ENCODE assay signal across 15 mouse cellular contexts in genomic region chr8:106535448-106535847, GRCm38 (mm10). TPM values are rescaled to one million over a fixed set of nuclear protein-coding genes. Genes with fewer than 3 reads are reported as not detected.
DNase-seq lines count a peak whose midpoint lies in the region; TF ChIP-seq lines count a peak whose summit lies in the region.
"Had no signal": no experiment of that assay in that cellular context is flagged by ENCODE, and none has a peak within 500 bp of the region (broad histone marks: within the 10 kb centered on the region; RNA-seq: fewer than 3 reads in every experiment).

No protein-coding gene starts in this region.

- no peak overlapping the region for H3K9ac ChIP-seq in ES-E14 (ENCODE audit: insufficient read depth, low read depth, low read length, poor library complexity, severe bottlenecking)
- H3K9ac ChIP-seq: kidney, embryonic 15.5 days; liver, embryonic 13.5 days had no signal

- no peak overlapping the region for H3K4me3 ChIP-seq in left cerebral cortex, adult 2 months
- H3K4me3 ChIP-seq in C2C12 (ENCODE audit: insufficient read depth, poor library complexity, severe bottlenecking) (no peak overlapping the region), ES-E14 (ENCODE audit: insufficient read depth in 1 of 2, low read depth in 1 of 2, low read length in 2 of 2, poor library complexity in 1 of 2, severe bottlenecking in 1 of 2) (no peak overlapping the region)
- H3K4me3 ChIP-seq: kidney, embryonic 15.5 days; liver, embryonic 13.5 days had no signal

- no peaks in the 10 kb centered on the region for H3K9me3 ChIP-seq in ES-E14 (ENCODE audit: control insufficient read depth, insufficient read depth, low read depth, low read length)
- H3K9me3 ChIP-seq: liver, embryonic 13.5 days had no signal

- H3ac ChIP-seq in C2C12 (ENCODE audit: control insufficient read depth, insufficient read length, low read depth) = no peak overlapping the region

- peak; percentile 29 for TF ChIP-seq CTCF in left cerebral cortex, adult 2 months (IDR thresholded peaks at IDR 0.05)
- peak; percentile 17 for TF ChIP-seq CTCF in C2C12 (IDR thresholded peaks at IDR 0.05; ENCODE audit: control insufficient read depth, insufficient read depth, insufficient read length)

- H3K79me3 ChIP-seq in C2C12 (ENCODE audit: low read depth) = no peaks in the 10 kb centered on the region

- H3K79me2 ChIP-seq in C2C12 (ENCODE audit: control insufficient read depth, insufficient read depth) = no peaks in the 10 kb centered on the region

- in situ Hi-C loops in ES-E14 (cut with MboI; ENCODE audit: low sequenced_read_pairs in 2 of 2, unreplicated experiment in 2 of 2) = loop anchor here in 1 of 2 experiments (25.0 kb wide), 1 partner anchor 123 kb away; the partner anchor contains the start of gene Zfp90

- H3K36me3 ChIP-seq in C2C12 (ENCODE audit: control insufficient read depth, insufficient read depth) (no peaks in the 10 kb centered on the region), ES-E14 (ENCODE audit: control insufficient read depth, insufficient read depth, low read length, poor library complexity, severe bottlenecking) (peaks cover 21% of the 10 kb centered on the region; the same call in 1 of the 2 replicates)
- H3K36me3 ChIP-seq: liver, embryonic 13.5 days had no signal

- peaks cover 0 to 4% of the 10 kb centered on the region in 2 experiments; a peak in 2 of 4 replicates for H3K4me1 ChIP-seq in ES-E14 (ENCODE audit: control insufficient read depth in 2 of 2, insufficient read depth in 2 of 2, low read length in 2 of 2, poor library complexity in 1 of 2)
- H3K4me1 ChIP-seq: liver, embryonic 13.5 days had no signal

- no peaks in the 10 kb centered on the region for H3K27me3 ChIP-seq in C2C12 (ENCODE audit: control insufficient read depth, insufficient read depth, insufficient read length)
- H3K27me3 ChIP-seq: kidney, embryonic 15.5 days; liver, embryonic 13.5 days had no signal

- H3K27ac ChIP-seq in left cerebral cortex, adult 2 months = no peak overlapping the region
- H3K27ac ChIP-seq in ES-E14 (ENCODE audit: insufficient read depth, low read depth, low read length, poor library complexity, severe bottlenecking) = no peak overlapping the region
- H3K27ac ChIP-seq: kidney, embryonic 15.5 days; liver, embryonic 13.5 days had no signal

- DNase-seq in left cerebral cortex, adult 2 months (ENCODE audit: extremely low spot score in 1 of 2, low spot score in 2 of 2) = no peak
- DNase-seq in left cerebral cortex, adult 8-10 months (ENCODE audit: low spot score in 2 of 2) = no peak
- no peak for DNase-seq in ES-E14 (ENCODE audit: low read depth, low spot score)
- DNase-seq in induced T-regulatory cell, adult 2 months (ENCODE audit: low read depth) = peak; percentile 39
- DNase-seq in spleen, adult 18-20 months = no peak
- no peak for DNase-seq in right cerebral cortex, adult 2 months (ENCODE audit: low spot score in 2 of 2)
- no peak for DNase-seq in right cerebral cortex, adult 18-20 months
- DNase-seq: cerebellum, postnatal 25 days; liver, embryonic 13.5 days had no signal

- intact Hi-C loops in left cerebral cortex, adult 2 months (cut with DNase I) = no loop called here

TF ChIP-seq in C2C12, 6 proteins besides CTCF, POLR2A, EP300 and RAD21:
- no peak for TF ChIP-seq MAX (IDR thresholded peaks at IDR 0.05)
TF ChIP-seq in C2C12: peak in this region for 0.

TF ChIP-seq in ES-E14, 5 proteins besides CTCF, POLR2A, EP300 and RAD21:
- TF ChIP-seq ZNF384 (IDR thresholded peaks at IDR 0.05; ENCODE audit: low read depth, low read length) = 0 out of 2 replicates have a peak, but pooled peaks have one; percentile 15
- no peak for TF ChIP-seq HCFC1 (IDR thresholded peaks at IDR 0.05; ENCODE audit: borderline replicate concordance, insufficient read depth, low read length)

RNA-seq across cellular contexts. Expression of gene Cdh3, which starts 24.8 kb away (rescaled TPM):
- under 1 TPM; 0.33 to 0.45 TPM for total RNA-seq in left cerebral cortex, adult 2 months (2021)
- under 1 TPM; 0.33 to 0.62 (median 0.40) TPM for total RNA-seq in left cerebral cortex, adult 8-10 months (2022)
- 0.02 TPM for polyA plus RNA-seq in C2C12 (2012; fragmentation: generic; extraction: Trizol)
- total RNA-seq in ES-E14 (2012; rRNA removed) = 16.8 and 45.7 TPM in 2 replicates
- total RNA-seq: hematopoietic stem cell, adult 5-6 weeks; monocyte, adult 5-6 weeks had no signal

RNA-seq across cellular contexts. Expression of gene 6030452D12Rik, which starts 35.1 kb away (rescaled TPM):
- not detected for total RNA-seq in left cerebral cortex, adult 2 months (2021)
- not detected for total RNA-seq in left cerebral cortex, adult 8-10 months (2022)
- not detected for polyA plus RNA-seq in C2C12 (2012; fragmentation: generic; extraction: Trizol)
- total RNA-seq in ES-E14 (2012; rRNA removed) = not detected in 2 replicates
- total RNA-seq: heart, adult 8-10 months; hematopoietic stem cell, adult 5-6 weeks; monocyte, adult 5-6 weeks had no signal
- polyA plus RNA-seq: kidney, embryonic 15.5 days; liver, embryonic 13.5 days; urinary bladder, adult 2 months had no signal

RNA-seq across cellular contexts. Expression of gene Gm10073, which starts 37.8 kb away (rescaled TPM):
- 10 to 100 TPM; 76.6 to 90.7 TPM for total RNA-seq in left cerebral cortex, adult 2 months (2021)
- total RNA-seq in left cerebral cortex, adult 8-10 months (2022) = 100 to 1,000 TPM in 1 of 4 experiments, 10 to 100 TPM in 3; 92.7 to 111 (median 96.1) TPM
- 107 TPM for polyA plus RNA-seq in C2C12 (2012; fragmentation: generic; extraction: Trizol)
- 83.5 and 86.5 TPM in 2 replicates for total RNA-seq in ES-E14 (2012; rRNA removed)

Comparison
In these comparisons a context has a peak if more than half of its experiments do, and no peak if none do; other contexts are left out.
1. RNA of gene Cdh3, which starts 24.8 kb away (total RNA-seq): 16.8 to 45.7 TPM in ES-E14; 0.33 to 0.45 TPM in left cerebral cortex, adult 2 months and 0.33 to 0.62 TPM in left cerebral cortex, adult 8-10 months; every median in the first group is over 10 times any median in the second.